Mouse (Mus musculus) T-cell, adult 2 months (primary cell): ENCODE measurements around the gene St8sia6.
A peak's percentile ranks its signal among the peaks of the same experiment; 100 is the strongest.

Experiments
- DNase-seq: peaks from one replicate; pipeline ENCODE4 v3.0.0; 2022; ENCODE audit warnings: low spot score

Gene St8sia6

GRCm38 (mm10) chr2:13760366-13760765 lies 33.5 kb downstream of the St8sia6 start:
- DNase-seq: peak; percentile 56

GRCm38 (mm10) chr2:13757412-13757811 lies 36.5 kb downstream of the St8sia6 start:
- DNase-seq: peak; percentile 87

GRCm38 (mm10) chr2:13755733-13756132 lies 38.1 kb downstream of the St8sia6 start:
- no peak for DNase-seq

GRCm38 (mm10) chr2:13751691-13752090 lies 42.2 kb downstream of the St8sia6 start:
- DNase-seq: no peak

GRCm38 (mm10) chr2:13750777-13751176 lies 43.1 kb downstream of the St8sia6 start:
- no peak for DNase-seq

GRCm38 (mm10) chr2:13750089-13750488 lies 43.8 kb downstream of the St8sia6 start:
- no peak for DNase-seq

GRCm38 (mm10) chr2:13749176-13749575 lies 44.7 kb downstream of the St8sia6 start:
- no peak for DNase-seq

- no peak for DNase-seq
Observed at GRCm38 (mm10) chr2:13747576-13747975, 46.3 kb downstream of the St8sia6 start.

GRCm38 (mm10) chr2:13746023-13746422 lies 47.8 kb downstream of the St8sia6 start:
- no peak for DNase-seq

- DNase-seq: no peak
Observed at GRCm38 (mm10) chr2:13738704-13739103, 55.2 kb downstream of the St8sia6 start.

- no peak for DNase-seq
Observed at GRCm38 (mm10) chr2:13727901-13728300, 66.0 kb downstream of the St8sia6 start.

- no peak for DNase-seq
Observed at GRCm38 (mm10) chr2:13725592-13725991, 68.3 kb downstream of the St8sia6 start.

GRCm38 (mm10) chr2:13722241-13722640 lies 71.6 kb downstream of the St8sia6 start:
- no peak for DNase-seq

GRCm38 (mm10) chr2:13718628-13719185 lies 75.2 kb downstream of the St8sia6 start:
- DNase-seq: peak; percentile 81

- no peak for DNase-seq
Observed at GRCm38 (mm10) chr2:13708785-13709184, 85.1 kb downstream of the St8sia6 start.

GRCm38 (mm10) chr2:13697514-13697913 lies 96.3 kb downstream of the St8sia6 start:
- no peak for DNase-seq

- DNase-seq: no peak
Observed at GRCm38 (mm10) chr2:13694417-13694816, 99.4 kb downstream of the St8sia6 start.

- DNase-seq: no peak
Observed at GRCm38 (mm10) chr2:13684380-13684779, 109.5 kb downstream of the St8sia6 start.

GRCm38 (mm10) chr2:13683205-13683570 lies 110.7 kb downstream of the St8sia6 start:
- no peak for DNase-seq

- DNase-seq: no peak
Observed at GRCm38 (mm10) chr2:13682488-13683204, 111.2 kb downstream of the St8sia6 start.

- peak; percentile 56 for DNase-seq
Observed at GRCm38 (mm10) chr2:13672946-13673345, 120.9 kb downstream of the St8sia6 start.

- DNase-seq: peak; percentile 10
Observed at GRCm38 (mm10) chr2:13672426-13672825, 121.4 kb downstream of the St8sia6 start.

- DNase-seq: no peak
Observed at GRCm38 (mm10) chr2:13634866-13635265, 159.0 kb downstream of the St8sia6 start.
